Mouse (Mus musculus) myocyte (in vitro differentiated cells): ENCODE measurements around the gene Mcl1.

Source experiments
- CEBPB ChIP-seq: IDR thresholded peaks from 2 replicates; pipeline ENCODE4 v1.6.1; 2011; ENCODE audit warnings: mild to moderate bottlenecking, moderate library complexity; ENCODE audit not compliant: poor library complexity, insufficient read depth, severe bottlenecking
- POLR2AphosphoS2 ChIP-seq: IDR thresholded peaks from one replicate; pipeline ENCODE4 v1.6.1; 2011; ENCODE audit warnings: low read depth, control low read depth; ENCODE audit not compliant: insufficient read length
- USF1 ChIP-seq: IDR thresholded peaks from one replicate; pipeline ENCODE4 v1.6.1; 2011; ENCODE audit warnings: low read depth, mild to moderate bottlenecking, control low read depth, moderate library complexity

- TF ChIP-seq CEBPB (no peak), POLR2AphosphoS2 (no peak), USF1 (no peak)
Observed at GRCm38 (mm10) chr3:95672461-95672860, 13.9 kb downstream of the Mcl1 start.
